Mouse (Mus musculus) liver, embryonic 14.5 days (tissue): Measurements from ENCODE around the gene Mpdu1. TPM values are rescaled to one million over a fixed set of nuclear protein-coding genes. Genes with fewer than 3 reads are reported as not detected.
"Not testable (repeated sequence)": the region's sequence is repeated elsewhere in the genome, so short reads cannot be mapped to it uniquely, and the experiment has no call there.

ENCODE experiments used
- ATAC-seq: fragments of 200-750 bp; cut with Nextera tagmentation; 2 replicates; pipeline ENCODE4 v1.8.0; 2017; ENCODE audit warnings: moderate number of reproducible peaks, mild to moderate bottlenecking, moderate library complexity; ENCODE audit not compliant: insufficient read depth
- DNase-seq, 3 experiments: peaks; one replicate each; pipeline ENCODE4 v3.0.0-alpha.2; 2012 to 2013; ENCODE audit warnings: low read depth in 3 of 3, low spot score in 3 of 3
- H3K27ac ChIP-seq: fragments of 300-500 bp; sonication (generic); 2 replicates; pipeline ENCODE4 v1.5.1; 2014; ENCODE audit warnings: moderate library complexity, mild to moderate bottlenecking, control low read depth, inconsistent platforms
- H3K27me3 ChIP-seq: fragments of 300-500 bp; sonication (generic); 2 replicates; pipeline ENCODE4 v1.6.1; 2014; ENCODE audit warnings: mild to moderate bottlenecking, low read length, moderate library complexity; ENCODE audit not compliant: control insufficient read depth, insufficient read depth
- H3K36me3 ChIP-seq: fragments of 300-500 bp; sonication (generic); replicated peaks from 2 replicates; pipeline ENCODE4 v1.6.1; 2014; ENCODE audit warnings: low read depth; ENCODE audit not compliant: control insufficient read depth, insufficient read depth
- H3K4me1 ChIP-seq, 2 experiments: fragments of 200-500 bp in 1 of 2; fragments of 300-500 bp in 1 of 2; sonication (generic) in 1 of 2; replicated peaks; 2 replicates each; pipeline ENCODE4 v1.6.1; 2012 to 2014; ENCODE audit warnings: antibody characterized with exemption in 1 of 2, inconsistent platforms in 1 of 2, low read length in 1 of 2; ENCODE audit not compliant: control insufficient read depth in 2 of 2, insufficient read depth in 2 of 2
- H3K4me2 ChIP-seq: fragments of 300-500 bp; sonication (generic); 2 replicates; pipeline ENCODE4 v1.6.1; 2014; ENCODE audit warnings: low read depth, mild to moderate bottlenecking, control low read depth, moderate library complexity
- H3K4me3 ChIP-seq, 2 experiments: fragments of 200-500 bp in 1 of 2; fragments of 300-500 bp in 1 of 2; sonication (generic) in 1 of 2; 2 replicates each; pipeline ENCODE4 v1.5.1; 2012 to 2014; ENCODE audit warnings: low read depth in 2 of 2, low read length in 2 of 2, mild to moderate bottlenecking in 2 of 2, control low read depth in 1 of 2, inconsistent platforms in 1 of 2, moderate library complexity in 1 of 2; ENCODE audit not compliant: insufficient read depth in 1 of 2
- H3K9ac ChIP-seq: fragments of 300-500 bp; sonication (generic); replicated peaks from 2 replicates; pipeline ENCODE4 v1.6.1; 2014; ENCODE audit warnings: mild to moderate bottlenecking, control low read depth, moderate library complexity
- H3K9me3 ChIP-seq: fragments of 300-500 bp; sonication (generic); 2 replicates; pipeline ENCODE4 v1.6.1; 2016; ENCODE audit warnings: low read length, mixed read lengths; ENCODE audit not compliant: control insufficient read depth
- CTCF ChIP-seq: IDR thresholded peaks from 2 replicates; pipeline ENCODE4 v1.5.1; 2016; ENCODE audit warnings: antibody characterized with exemption, low read depth, control low read depth
- EP300 ChIP-seq: IDR thresholded peaks from 2 replicates; pipeline ENCODE4 v1.6.1; 2016; ENCODE audit warnings: antibody characterized with exemption, low read depth
- WGBS: fragments of 180-500 bp; shearing (Covaris S2); extraction: QIAGEN DNeasy Blood & Tissue Kit; methylation state at CpG from one replicate; pipeline ENCODE4 v1.1.7; 2014; ENCODE audit not compliant: insufficient replicate concordance; 5-methylcytosine and 5-hydroxymethylcytosine counted together
- polyA plus RNA-seq, 2 experiments: library from polyadenylated mRNA; depleted of rRNA in 1 of 2; stranded (reverse) in 1 of 2; unstranded in 1 of 2; fragments of >200 nt; fragmentation: Nextera tagmentation in 1 of 2; extraction: Ambion mirVana in 1 of 2; gene quantifications; 2 replicates each; pipeline versions ENCODE4 v1.2.1 to v1.2.3; 2012 to 2014

Gene Mpdu1
- polyA plus RNA-seq, 2 experiments: 16.0 to 40.4 TPM

GRCm38 (mm10) chr11:69621571-69622268 lies 40.7 kb downstream of the Mpdu1 start, which contains the start of gene Sat2:
Gene Sat2 (plus strand): TSS chr11:69622024.
- Histone ChIP-seq H3K4me2 (peak within 1 kb of the TSS; percentile 84), H3K27ac (peak within 1 kb of the TSS; percentile 53), H3K4me1 (peaks cover 16 to 33% of the 10 kb centered on the region in 2 experiments), H3K9ac (peak within 1 kb of the TSS; percentile 65), H3K4me3 (peak within 1 kb of the TSS; percentile 57 to 69), H3K36me3 (no peaks in the 10 kb centered on the region), H3K27me3 (no peaks in the 10 kb centered on the region), H3K9me3 (no peaks in the 10 kb centered on the region)
- WGBS: 3% methylated on average over 20 of the region's 20 CpGs
- ATAC-seq (peak; percentile 49; the same call in 1 of the 2 replicates), DNase-seq (no peak)
- TF ChIP-seq CTCF (no peak), EP300 (no peak)

- Histone ChIP-seq H3K9ac (no peak overlapping the region), H3K4me2 (peak overlapping the region; percentile 84), H3K4me3 (no peak overlapping the region), H3K9me3 (no peaks in the 10 kb centered on the region), H3K36me3 (no peaks in the 10 kb centered on the region), H3K4me1 (peaks cover 16 to 33% of the 10 kb centered on the region in 2 experiments), H3K27ac (peak overlapping the region; percentile 53), H3K27me3 (no peaks in the 10 kb centered on the region)
- TF ChIP-seq EP300: no peak
- no peak for TF ChIP-seq CTCF
- no peak for DNase-seq
- 39% methylated on average over 7 of the region's 7 CpGs for whole genome bisulfite sequencing
- ATAC-seq: peak; percentile 51; the same call in 1 of the 2 replicates
Observed at GRCm38 (mm10) chr11:69620394-69621081, 41.9 kb downstream of the Mpdu1 start.

GRCm38 (mm10) chr11:69617805-69618204 lies 44.6 kb downstream of the Mpdu1 start, which contains the start of gene Shbg:
Gene Shbg (minus strand): TSS chr11:69617905.
- TF ChIP-seq CTCF: no peak
- no peak for TF ChIP-seq EP300
- Histone ChIP-seq H3K9me3 (no peaks in the 10 kb centered on the region), H3K4me2 (peak within 1 kb of the TSS; percentile 39), H3K4me3 (peak within 1 kb of the TSS; percentile 0 to 21; a peak in 2 of 4 replicates), H3K9ac (no peak within 1 kb of the TSS; the same call in 1 of the 2 replicates), H3K4me1 (peaks cover 16 to 32% of the 10 kb centered on the region in 2 experiments), H3K36me3 (no peaks in the 10 kb centered on the region), H3K27me3 (no peaks in the 10 kb centered on the region), H3K27ac (no peak within 1 kb of the TSS)
- ATAC-seq (no peak), DNase-seq (no peak)
- WGBS: 45% methylated on average over 5 of the region's 5 CpGs

GRCm38 (mm10) chr11:69616781-69617180 lies 45.7 kb downstream of the Mpdu1 start:
- WGBS: 36% methylated on average over 10 of the region's 10 CpGs
- H3K4me3 ChIP-seq: peak overlapping the region; percentile 0 to 21; a peak in 2 of 4 replicates
- TF ChIP-seq CTCF (no peak; the same call in 1 of the 2 replicates), EP300 (no peak)
- H3K9ac ChIP-seq: no peak overlapping the region
- no peak overlapping the region for H3K27ac ChIP-seq
- ATAC-seq (no peak), DNase-seq (no peak)
- peak overlapping the region; percentile 39 for H3K4me2 ChIP-seq
- peaks cover 16 to 27% of the 10 kb centered on the region in 2 experiments for H3K4me1 ChIP-seq
- no peaks in the 10 kb centered on the region for H3K9me3 ChIP-seq
- no peaks in the 10 kb centered on the region for H3K27me3 ChIP-seq
- H3K36me3 ChIP-seq: no peaks in the 10 kb centered on the region

GRCm38 (mm10) chr11:69614257-69614588 lies 48.2 kb downstream of the Mpdu1 start:
- not testable (repeated sequence) for H3K27ac ChIP-seq, H3K36me3 ChIP-seq, DNase-seq, ATAC-seq, H3K9me3 ChIP-seq, H3K27me3 ChIP-seq
- Histone ChIP-seq H3K4me1 (peaks cover 10 to 21% of the 10 kb centered on the region in 2 experiments), H3K9ac (peak overlapping the region; percentile 20), H3K4me3 (peak overlapping the region in 1 of 2 experiments; percentile 56; a peak in 2 of 4 replicates), H3K4me2 (peak overlapping the region; percentile 95)
- 37% methylated on average over 11 of the region's 11 CpGs for WGBS
